Mouse (Mus musculus): ENCODE results near the gene Tbc1d23.
"Not testable (repeated sequence)": the region's sequence is repeated elsewhere in the genome, so short reads cannot be mapped to it uniquely, and the experiment has no call there.

Gene Tbc1d23

DNA sequence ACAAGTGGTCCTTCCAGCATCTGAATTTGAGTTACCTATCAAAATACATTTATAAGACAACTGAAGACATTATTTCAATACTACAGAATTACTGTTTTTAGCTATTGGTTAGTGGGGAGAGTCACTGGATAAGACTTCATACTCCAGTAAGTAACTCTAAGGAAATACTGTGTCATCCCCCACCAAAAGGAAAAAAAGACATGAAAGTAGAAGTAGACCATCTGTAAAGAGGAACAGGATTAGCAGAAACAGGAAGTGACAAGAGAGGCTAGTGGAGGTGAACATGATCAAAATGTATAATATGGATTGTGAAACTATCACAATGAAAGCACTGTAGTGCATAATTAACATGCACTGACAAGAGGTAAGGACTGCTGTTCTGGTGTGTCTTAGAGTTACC, 15.3 kb downstream of the Tbc1d23 start:
- DNase-seq = no peak

DNA sequence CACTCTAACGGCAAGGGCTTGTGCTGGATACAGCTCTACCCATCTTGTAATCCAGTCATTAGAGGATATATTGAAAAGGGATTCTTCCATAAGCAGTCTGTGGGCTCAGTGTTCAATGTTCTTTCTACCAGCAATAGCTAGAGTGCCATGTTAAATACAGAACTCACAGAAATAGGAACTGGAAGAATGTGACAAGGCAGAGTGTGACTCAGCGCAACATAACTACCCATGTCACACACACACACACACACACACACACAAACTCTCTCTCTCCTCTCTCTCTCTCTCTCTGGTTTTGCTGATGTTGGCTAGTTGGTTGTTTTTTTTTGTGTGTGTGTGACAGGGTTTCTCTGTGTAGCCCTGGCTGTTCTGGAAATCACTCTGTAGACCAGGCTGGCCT, 20.3 kb downstream of the Tbc1d23 start:
- DNase-seq = no peak

DNA sequence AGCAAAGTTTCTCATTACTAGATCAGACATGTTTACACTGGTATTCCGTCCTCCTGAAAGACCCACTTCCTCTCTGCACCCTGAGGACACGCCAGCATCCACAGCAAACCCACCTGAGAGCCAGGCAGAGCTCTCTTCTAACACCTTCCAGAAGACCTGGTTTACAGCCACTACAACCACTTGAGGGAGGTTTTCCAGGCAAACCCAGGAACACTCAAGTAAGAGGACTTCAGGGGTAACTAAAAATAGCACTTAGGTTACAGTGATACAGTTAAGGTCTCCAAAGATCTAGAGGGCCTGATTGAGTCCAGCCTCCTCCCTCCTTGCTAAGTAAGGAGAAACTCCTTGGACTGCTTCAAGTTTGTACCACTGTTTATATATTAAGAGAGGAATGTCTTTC, 23.0 kb downstream of the Tbc1d23 start:
- DNase-seq = no peak

DNA sequence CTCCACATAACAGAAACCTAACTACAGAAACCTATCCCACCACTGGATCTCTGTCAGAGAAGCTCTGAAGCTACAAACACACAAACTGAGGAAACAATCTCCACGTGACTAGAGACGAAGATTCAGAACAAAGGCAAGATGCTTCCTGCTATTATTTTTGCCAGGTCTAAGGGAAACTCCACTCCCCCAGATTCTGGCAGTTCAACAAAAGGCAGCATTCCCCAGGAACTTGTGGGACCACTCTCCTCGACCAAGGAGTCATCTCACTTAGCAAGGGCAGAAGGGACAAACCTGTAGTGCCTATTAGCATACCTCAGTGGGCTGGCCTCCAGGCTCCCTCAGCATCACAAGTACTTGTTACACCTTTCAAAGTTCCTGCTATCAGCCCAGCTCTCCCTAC, 34.0 kb downstream of the Tbc1d23 start:
- no peak for DNase-seq

DNA sequence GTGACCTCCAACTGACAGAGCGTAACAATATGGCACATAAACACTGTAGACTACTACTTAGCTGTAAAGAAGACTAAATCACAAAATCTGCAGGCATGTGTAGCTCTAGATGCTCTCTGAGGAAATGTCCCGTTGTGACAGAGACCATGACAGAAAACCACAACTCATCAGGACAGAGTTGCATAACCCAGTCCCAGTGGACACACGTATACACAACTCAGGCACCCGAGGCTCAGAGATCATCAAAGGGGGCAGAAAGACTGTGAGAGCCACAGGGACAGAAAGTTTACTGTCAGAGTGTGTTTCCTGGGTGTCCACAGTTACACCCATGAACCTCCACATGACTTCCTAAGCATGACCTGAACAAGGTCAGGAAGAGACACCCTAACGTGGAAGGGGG, 34.7 kb downstream of the Tbc1d23 start:
- DNase-seq = no peak

DNA sequence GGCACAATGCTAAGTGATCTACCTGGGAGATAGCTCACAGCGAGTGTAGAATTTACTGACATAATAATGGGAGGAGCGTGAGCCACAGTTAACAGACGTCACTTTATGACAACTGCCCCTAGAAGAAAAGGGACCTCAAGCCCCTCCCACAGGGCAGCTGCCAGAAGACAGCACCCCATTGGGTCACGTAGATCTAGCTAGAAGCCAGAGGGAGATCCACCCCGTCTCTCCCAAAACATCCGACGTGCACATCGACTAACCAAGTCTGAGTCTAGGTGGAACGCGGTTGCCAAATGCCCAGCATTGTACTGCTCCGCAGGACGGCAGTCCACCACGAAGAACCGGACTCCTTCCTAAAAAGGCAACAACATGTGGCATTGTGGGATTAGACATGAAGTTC, 40.1 kb downstream of the Tbc1d23 start:
- no peak for DNase-seq

DNA sequence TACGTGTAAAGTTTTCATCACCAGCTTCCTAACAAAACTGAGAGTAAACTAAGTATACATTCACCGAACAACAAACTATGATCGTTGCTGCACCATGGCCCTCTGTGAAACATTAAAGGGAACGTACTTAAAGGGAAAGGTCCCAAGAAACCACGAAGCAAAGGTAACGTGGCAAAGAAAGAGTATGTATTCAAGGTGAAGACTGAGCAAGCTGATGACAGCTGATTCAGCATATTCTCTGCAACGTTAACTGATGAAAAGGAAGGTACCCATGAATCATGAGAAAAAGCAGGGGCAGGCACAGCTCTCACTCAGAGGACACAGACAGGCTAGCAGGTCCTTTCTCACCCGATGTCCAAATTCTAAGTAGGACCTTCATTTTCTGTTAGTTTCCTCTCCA, 40.9 kb downstream of the Tbc1d23 start:
- no peak for DNase-seq

DNA sequence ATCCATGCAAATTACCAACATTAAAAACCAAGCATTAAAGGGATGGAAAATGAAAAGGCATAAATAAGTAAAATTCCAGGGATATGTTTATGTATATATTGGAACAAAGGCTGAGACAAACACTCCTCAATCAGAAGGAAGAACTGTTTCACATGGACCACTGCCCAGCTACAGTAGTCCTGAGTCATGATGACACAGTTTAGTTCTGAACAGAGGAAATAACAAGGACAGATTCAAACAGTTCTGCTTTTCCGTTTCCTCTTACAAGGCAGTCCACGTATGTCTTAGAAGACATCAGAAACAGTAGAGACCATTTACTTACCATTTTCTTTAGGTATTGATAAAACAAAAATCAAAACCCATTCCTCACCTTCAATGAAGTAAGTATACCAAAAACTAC, 41.8 kb downstream of the Tbc1d23 start:
- no peak for DNase-seq

DNA sequence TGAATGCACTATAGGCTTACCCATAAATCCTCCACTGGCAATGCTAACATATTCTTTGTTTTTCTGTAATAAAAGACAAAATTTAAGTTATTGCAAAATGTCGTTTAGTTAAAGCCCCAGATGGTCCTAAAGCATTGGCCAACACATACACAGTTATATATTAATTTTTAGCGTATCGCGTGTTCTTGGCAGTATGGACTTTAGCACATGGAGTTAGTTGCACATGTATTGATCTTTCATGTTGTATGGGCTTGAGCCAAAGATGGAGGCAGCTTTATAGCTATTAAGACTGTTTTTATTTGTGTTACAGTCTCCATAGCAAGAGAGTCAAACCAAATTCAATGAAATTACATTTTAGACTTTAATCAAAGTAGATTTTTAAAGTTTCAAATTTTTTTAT, 44.7 kb downstream of the Tbc1d23 start:
- no peak for DNase-seq

DNA sequence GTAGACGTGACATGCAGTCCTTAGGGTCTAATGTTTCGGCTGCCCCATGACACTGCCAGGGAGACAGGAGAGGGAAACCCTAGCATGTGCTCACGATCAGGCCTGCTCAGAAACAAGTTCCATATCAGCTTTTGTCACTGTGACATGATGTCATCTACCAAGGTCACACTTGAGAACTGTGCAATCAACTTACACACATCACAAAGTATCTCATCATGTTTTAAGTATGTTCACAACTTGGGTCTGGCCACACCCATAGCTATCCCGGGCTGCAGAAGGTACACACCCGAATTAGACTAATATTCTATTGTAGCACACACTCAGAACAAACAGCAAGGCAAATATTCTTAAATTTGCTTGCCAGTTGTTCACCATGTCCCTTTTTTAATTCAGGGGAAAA, 49.3 kb downstream of the Tbc1d23 start:
- DNase-seq = no peak

DNA sequence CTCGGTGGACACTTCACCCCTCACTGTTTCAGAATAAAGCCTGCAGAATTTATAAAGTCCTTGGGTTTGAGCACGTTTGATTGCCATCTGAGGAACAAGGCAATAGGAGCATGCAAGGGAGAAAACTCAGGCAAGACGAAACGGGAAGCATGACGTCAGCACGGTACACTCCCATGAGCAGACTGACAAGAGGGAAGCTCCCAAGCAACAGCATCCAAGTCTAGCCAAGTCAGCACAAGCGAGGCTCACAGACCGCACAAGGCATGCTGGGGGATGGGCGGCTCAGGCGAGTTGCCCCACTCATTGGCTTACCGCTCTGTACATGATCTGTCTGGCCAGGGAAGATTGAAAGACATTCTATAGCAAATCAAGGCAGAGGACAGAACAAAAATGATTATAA, 50.1 kb downstream of the Tbc1d23 start:
- DNase-seq = no peak

DNA sequence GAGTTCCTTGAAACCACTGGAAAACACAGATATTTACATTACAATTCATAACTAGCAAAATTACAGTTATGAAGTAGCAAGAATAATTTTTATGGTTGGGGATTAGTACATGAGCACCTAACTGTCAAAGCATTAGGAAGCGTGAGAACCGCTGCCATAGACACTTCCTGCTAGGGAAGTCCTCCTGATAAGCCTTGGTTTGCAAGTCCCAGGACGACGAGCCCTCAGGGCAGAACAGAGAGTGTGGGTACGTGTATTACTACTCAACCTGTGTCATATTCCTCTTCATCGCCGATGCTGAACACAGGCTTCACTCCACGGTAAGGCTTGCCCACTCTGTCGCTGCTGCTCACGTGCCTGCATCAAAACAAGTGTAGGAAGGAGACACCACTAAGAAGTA, 53.6 kb downstream of the Tbc1d23 start:
- DNase-seq = no peak

DNA sequence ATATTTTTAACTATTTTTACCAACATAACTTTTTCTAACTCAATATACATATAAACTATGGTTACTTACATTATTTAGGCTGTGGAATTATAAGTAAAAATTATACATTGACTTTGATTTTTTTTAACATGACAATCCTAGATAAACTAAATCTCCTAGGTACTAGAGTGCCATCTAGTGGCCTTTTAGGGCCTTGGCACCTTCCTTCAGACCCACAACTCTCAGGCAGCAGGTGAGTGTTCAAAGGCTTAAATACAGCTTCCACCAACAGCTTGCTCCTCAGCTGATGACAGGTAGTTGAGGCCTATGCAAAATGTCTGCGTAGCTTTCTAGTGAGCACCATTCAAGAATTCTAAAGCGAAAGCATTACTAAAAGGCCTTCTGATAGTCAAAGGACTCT, 54.0 kb downstream of the Tbc1d23 start:
- DNase-seq = peak; percentile 37 to 59

DNA sequence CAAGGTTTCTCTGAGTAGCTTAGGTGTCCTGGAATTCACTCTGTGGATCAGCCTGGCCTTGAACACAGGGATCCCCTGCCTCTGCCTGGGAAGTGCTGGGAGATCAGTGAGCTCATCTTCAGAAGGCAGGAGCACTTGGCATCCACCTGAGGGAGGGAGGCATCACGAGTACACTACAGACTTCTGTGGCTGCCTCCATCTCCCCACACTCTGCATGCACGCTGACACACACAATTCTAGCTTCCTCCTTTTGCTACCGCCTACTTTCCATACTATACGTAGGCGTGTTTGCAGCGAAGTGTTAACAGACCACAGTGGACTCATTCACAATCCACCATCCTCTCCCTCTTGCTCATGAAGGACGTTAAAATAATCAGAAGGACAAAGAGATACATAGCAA, 55.0 kb downstream of the Tbc1d23 start:
- DNase-seq = no peak

DNA sequence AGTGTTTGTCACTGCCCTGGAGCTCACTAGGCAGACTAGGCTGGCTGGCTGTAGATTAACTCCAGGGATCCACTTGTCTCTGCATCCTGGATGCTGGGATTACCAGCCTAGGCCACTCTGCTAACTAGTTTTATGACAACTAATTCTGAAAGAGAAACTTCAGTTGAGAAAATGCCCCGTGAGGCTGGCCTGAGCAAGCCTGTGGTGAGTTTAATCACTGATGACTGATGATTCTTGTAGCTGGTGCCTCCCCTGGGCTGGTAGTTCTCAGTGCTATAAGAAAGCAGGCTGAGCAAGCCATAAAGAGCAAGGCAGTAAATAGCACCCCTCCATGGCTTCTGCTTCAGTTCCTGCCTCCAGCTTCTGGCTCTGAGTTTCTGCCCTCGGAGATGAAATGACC, 55.6 kb downstream of the Tbc1d23 start:
- DNase-seq = no peak

DNA sequence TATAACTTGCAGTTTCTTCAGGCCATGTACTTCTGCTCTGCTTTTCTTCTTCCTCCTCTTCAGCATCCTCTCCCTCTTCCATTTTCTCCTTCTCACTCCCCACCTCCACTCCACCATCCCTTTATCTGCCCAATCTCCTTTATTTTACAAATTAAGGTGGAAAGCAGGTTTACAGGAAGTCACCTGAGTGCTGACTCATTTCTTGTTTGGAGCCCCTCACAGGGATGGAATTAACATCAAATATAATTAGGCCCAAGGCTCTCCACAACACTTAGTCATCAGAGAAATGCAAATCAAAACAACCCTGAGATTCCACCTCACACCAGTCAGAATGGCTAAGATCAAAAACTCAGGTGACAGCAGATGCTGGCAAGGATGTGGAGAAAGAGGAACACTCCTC, 56.8 kb downstream of the Tbc1d23 start:
- not testable (repeated sequence) for DNase-seq

DNA sequence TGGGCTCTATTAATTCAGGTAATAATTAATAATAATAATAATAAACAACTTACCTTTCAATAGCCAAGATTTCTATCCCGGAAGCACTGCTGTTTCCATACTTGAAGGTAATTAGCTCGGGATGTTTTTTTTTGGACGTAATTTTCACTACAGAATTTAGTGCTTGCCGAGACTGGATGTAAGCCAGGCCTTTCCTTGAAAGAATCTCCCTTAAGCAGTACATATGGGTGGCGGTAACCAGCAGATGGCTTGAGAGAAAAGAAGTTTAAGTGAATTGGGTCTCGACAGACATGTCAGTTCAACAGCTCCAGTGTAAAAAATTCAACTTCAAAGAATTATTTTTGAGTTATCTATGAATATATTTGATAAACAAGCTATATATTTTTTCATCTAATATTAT, 59.7 kb downstream of the Tbc1d23 start:
- DNase-seq = no peak

DNA sequence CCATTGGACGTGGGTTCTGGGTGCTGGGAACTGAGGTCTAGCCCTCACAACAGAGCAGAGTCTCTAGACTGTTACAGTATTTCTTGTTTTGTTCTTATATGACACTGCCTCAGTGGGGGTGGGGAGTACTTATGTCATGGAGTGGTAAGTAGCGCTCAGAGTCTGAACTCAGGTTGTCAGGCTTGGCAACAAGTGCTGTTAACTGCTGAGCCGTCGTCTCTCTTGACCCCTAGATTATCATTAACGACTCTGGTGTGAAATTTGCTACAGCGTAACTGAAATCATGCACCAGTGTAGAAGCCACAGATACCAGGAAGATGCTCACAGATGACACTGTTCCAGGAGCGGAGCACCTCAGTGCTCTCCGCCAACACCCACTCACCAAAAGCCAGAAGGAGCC, 60.1 kb downstream of the Tbc1d23 start:
- peak in 1 of 2 experiments; percentile 39 for DNase-seq

DNA sequence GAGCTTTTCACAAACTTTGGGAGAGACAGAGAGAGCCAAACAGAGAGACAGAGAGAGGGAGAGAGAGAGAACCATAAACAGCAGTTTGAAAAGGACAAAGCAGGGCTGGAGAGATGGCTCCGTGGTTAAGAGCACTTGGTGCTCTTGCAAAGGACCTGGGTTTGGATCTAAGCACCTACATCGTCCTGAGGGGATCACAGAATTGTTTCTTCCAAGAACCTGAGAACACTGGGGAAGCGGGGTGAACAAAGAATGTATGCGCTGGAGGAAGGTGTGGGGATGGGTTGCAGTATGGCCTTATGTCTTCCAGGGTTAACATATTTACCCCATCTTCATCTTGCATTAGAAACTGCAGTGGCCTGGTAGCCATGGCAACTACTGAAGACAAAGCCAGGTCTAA, 63.1 kb downstream of the Tbc1d23 start:
- no peak for DNase-seq

DNA sequence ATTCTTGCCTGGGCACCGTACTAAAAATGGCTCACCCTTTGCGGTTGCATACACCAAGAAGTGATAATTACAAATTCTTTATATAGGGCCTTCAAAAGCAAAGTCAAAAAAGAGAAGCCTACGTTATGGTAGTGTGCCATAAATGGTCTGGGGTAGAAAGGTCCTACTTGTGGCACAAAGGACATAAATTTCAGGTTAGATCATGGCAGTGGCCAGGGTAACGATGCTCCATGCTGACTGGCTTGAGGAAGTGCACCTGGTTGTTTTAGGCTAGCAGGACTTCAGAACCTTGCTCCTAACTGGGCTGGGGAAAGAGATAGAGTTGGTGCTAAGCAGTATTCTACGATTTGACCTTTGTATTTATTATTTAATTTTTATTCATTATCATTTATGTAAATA, 63.8 kb downstream of the Tbc1d23 start:
- no peak for DNase-seq

DNA sequence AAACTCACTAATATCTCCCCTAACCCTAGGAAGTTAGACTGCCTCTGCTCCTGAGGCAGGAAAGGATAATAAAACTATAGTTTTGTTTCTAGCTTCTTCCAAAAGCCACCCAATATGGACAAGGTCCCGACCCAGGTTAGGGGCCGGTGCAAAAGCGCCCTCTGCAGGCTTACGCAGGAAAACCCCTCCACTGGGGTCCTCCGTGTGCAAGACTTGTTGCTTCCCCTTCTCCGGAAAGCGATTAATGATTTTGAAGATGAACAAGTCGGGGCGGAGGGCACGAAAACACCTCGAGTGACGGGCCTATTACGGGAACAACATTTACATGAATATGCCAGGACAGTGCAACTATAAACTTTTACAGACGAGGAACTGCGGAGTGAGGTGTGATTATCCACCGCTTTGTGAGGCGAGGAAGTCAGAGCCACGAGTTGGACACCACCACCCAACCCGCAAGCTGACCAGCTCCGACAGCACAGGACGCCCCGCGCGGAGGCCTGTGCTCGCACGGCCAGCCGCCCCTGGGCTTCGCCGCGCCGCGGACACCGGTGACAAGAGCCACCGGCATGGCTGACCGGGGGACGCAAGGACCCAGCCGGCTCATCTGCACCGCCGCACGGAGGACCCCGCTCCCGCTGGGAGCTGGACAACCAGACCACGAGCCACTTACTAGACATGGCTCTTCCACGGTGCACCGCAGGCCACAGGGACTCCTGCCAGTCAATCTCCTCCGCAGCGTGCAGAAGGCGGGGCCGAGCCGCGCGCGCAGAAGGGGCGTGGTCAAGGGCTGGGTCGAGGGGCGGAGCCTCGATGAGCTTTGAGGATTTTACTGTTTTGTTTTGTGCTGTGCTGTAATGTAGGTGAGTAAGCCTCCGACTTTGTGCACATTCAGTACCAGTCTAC, 64.4 kb downstream of the Tbc1d23 start, which contains the start of gene Nit2:
Gene Nit2, minus strand, starts transcription at position 731 of the 903 bp plus-strand sequence.
- peak; percentile 94 to 97 for DNase-seq

DNA sequence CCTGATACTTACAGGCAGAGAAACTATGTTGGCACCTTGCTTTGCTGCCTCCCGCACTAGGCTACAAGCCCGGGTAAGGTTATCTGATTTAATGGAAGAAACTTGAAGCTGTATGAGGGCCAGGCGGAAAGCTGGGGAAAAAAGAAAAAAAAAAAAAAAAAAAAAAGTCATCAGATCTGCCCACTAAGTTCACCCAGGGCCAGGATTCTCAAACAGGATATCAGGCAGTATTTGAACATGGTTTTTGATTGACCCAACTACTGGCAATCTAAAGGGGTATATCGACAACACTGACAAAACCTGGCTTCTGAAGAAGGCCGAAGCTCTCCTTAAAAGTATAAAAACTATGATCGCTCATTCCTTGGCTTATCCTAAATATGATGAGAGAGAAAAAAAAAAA, 65.2 kb downstream of the Tbc1d23 start:
- DNase-seq = no peak

DNA sequence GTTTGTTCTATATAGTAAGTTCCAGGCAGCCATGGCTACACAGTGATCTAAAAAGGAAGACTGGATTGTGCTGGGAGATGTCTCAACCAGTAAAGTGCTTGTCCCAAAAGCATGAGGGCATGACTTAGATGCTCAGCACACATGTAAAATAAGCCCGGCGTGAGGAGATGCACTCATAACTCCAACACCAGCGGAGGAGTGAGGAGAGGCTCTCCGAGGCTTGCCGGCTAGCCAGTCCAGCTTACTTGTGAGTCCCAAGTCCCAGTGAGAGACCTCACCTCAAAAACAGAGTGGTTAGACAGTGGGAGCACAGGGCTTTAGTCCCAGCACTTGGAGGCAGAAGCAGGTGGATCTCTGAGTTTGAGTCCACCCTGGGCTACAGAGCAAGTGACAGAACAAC, 66.1 kb downstream of the Tbc1d23 start:
- DNase-seq = no peak

DNA sequence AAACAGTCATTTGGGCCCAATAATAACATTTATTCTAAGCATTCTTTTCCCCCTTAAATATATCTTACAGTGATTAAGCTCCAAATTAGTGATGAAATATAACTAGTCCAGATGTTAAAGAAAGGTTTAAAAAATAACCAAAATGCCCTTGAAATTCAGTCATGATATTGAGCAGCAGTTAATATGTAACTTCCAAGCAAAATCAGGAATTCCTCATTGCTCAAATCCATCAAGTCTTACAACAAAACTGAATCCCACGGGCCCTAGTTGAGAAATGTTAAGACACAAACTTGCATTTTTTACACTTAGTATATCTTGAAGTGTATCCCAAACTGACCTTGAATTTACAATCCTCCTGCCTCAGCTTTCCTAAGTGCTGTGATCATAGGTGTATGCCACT, 67.6 kb downstream of the Tbc1d23 start:
- DNase-seq = no peak

DNA sequence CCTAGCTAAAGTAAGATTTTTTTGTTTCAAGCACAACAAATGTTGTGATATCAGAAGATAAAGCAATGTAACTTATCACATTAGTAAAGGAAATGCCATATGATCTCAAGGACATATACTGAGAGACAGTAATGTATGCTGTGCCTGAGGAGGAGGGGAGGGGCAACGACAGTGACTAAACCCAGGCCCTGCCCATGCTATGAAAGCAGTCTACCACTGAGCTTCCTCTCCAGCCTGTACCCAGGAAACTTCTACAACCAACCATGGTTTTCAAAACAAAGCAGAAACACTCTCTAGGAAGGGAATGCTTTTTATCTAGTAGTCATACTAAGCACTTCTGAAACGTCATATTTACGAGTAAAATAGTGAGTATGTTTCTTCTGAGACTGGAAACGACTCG, 68.5 kb downstream of the Tbc1d23 start:
- DNase-seq = no peak

Data from kidney, adult 8-10 months (tissue).